Mouse (Mus musculus): ENCODE data around the gene Rap2b. TPM values are rescaled to one million over a fixed set of nuclear protein-coding genes. Genes with fewer than 3 reads are reported as not detected.

The Rap2b gene
- polyA plus RNA-seq, 1 experiment, result 64.1 TPM

DNA sequence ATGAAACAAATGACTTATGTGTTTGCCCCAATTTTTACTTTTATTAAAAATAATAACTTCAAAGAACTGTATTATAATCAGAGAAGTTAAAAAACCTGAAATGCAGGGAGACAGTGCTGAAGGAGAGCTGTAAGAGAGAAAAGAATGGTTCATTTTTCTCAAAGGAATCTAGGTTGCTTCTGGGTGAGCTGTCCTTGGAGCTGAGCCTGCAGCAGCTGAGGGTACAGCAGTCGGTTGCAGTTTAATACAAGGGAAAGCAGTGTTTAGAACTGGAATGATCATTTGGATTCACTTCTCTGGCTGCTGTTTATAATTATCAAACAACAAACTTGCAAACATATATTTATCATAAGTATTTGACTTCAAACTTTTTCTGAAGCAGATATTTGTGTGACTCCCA lies 12.0 kb upstream of the Rap2b start:
- no peak for TF ChIP-seq POLR2A (IDR thresholded peaks at IDR 0.05; ENCODE audit: borderline replicate concordance, low read depth, low read length)
- TF ChIP-seq CTCF (IDR thresholded peaks at IDR 0.05; ENCODE audit: low read depth, low read length), result no peak
- H3K27ac ChIP-seq (ENCODE audit: insufficient read depth, low read depth, low read length), result no peak overlapping the region
- no peak overlapping the region for H3K4me3 ChIP-seq (ENCODE audit: insufficient read depth, low read length)
- H3K4me1 ChIP-seq (ENCODE audit: control insufficient read depth, insufficient read depth, low read length), result peaks cover 14% of the 10 kb centered on the region

DNA sequence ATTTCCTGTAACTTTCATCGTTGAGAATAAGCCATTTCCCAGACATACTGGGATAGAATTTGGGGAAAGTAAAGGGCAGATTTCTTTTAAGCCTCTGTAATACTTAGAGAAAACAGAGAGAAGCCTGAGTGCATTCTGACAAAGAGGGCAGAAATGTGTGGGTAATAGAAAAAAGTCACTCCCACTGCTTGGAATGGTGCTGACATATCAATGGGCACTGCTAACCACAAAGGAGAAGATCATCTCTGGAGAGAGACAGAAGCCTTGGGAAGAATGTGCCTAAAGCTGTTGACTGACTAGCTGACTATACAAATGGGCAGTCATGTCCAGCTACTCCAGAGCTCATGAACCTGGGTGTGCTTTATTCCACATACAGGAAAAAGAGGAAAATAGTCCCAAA lies 6.0 kb upstream of the Rap2b start:
- H3K4me1 ChIP-seq (ENCODE audit: control insufficient read depth, insufficient read depth, low read length), result peaks cover 7% of the 10 kb centered on the region
- no peak for TF ChIP-seq CTCF (IDR thresholded peaks at IDR 0.05; ENCODE audit: low read depth, low read length)
- TF ChIP-seq POLR2A (IDR thresholded peaks at IDR 0.05; ENCODE audit: borderline replicate concordance, low read depth, low read length), result no peak
- no peak overlapping the region for H3K4me3 ChIP-seq (ENCODE audit: insufficient read depth, low read length)
- H3K27ac ChIP-seq (ENCODE audit: insufficient read depth, low read depth, low read length), result no peak overlapping the region

DNA sequence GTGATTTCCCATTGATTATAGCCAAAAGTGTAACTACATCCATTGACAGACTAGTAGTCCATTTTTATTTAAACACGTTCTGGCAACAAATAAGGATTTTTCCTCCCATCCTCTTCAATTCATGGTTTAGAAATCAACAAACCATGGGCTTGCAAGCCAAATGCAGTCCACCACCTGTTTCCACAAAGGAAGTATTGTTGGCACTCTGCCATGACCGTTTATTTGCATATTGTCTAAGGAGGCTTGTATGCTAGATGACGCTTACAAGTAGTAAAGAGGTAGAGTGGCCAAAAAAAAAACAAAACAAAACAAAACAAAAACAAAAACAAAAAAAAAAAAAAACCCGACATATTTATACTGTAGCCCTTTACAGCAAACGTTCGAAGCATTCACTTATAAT lies 3.3 kb upstream of the Rap2b start:
- Histone ChIP-seq H3K27ac (ENCODE audit: insufficient read depth, low read depth, low read length) (no peak overlapping the region), H3K4me1 (ENCODE audit: control insufficient read depth, insufficient read depth, low read length) (peaks cover 14% of the 10 kb centered on the region), H3K4me3 (ENCODE audit: insufficient read depth, low read length) (no peak overlapping the region)
- TF ChIP-seq POLR2A (IDR thresholded peaks at IDR 0.05; ENCODE audit: borderline replicate concordance, low read depth, low read length), result no peak

DNA sequence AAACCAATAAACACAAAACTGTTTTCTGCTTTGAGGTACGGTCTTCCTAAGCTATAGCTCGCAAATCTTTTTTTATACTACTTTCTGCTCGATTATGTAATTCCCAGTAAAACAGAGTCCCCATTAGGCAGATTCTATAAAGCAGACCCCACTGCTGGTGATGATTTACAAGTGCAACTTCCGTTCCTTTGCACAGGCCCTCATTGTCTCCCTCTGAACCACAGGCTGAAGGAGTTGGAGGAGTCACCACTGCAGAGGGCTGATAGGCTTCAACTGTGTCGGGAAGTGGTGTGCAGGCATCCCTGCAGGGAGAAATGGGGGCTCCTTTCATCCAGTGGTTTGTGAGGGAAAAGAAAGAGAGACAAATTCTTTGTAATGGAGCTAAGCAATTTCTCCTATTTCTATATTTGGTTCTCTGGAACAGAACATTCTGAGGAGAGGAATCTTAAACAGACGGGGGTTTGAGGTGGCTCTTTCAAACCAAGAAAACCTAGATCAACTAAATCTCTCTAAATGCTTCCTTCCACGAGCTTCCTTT lies 2.6 kb upstream of the Rap2b start:
- TF ChIP-seq CTCF (IDR thresholded peaks at IDR 0.05; ENCODE audit: low read depth, low read length), result no peak
- no peak for TF ChIP-seq POLR2A (IDR thresholded peaks at IDR 0.05; ENCODE audit: borderline replicate concordance, low read depth, low read length)
- H3K4me3 ChIP-seq (ENCODE audit: insufficient read depth, low read length), result no peak overlapping the region
- peaks cover 14% of the 10 kb centered on the region for H3K4me1 ChIP-seq (ENCODE audit: control insufficient read depth, insufficient read depth, low read length)
- no peak overlapping the region for H3K27ac ChIP-seq (ENCODE audit: insufficient read depth, low read depth, low read length)

DNA sequence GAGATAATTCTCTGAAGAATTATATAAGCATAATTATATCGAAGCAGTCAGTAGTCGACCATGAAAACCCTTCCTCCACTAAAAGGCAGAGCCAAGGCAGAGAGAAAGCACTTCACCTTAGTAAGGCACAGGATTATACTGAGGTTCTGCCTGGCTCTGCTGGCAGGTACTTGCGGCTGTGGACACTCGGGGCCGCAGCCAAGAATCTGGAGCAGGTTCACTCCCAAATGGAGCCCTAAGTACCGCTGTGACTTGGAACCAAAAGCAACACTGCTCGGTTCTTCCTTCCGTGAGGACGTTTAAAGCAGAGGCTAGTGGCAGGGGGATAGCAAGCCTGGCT lies 1.4 kb downstream of the Rap2b start:
- TF ChIP-seq POLR2A (IDR thresholded peaks at IDR 0.05; ENCODE audit: borderline replicate concordance, low read depth, low read length) (no peak), CTCF (IDR thresholded peaks at IDR 0.05; ENCODE audit: low read depth, low read length) (no peak)
- H3K4me1 ChIP-seq (ENCODE audit: control insufficient read depth, insufficient read depth, low read length), result peaks cover 10% of the 10 kb centered on the region
- peak overlapping the region; percentile 92 for H3K27ac ChIP-seq (ENCODE audit: insufficient read depth, low read depth, low read length)
- H3K4me3 ChIP-seq (ENCODE audit: insufficient read depth, low read length), result peak overlapping the region; percentile 82

DNA sequence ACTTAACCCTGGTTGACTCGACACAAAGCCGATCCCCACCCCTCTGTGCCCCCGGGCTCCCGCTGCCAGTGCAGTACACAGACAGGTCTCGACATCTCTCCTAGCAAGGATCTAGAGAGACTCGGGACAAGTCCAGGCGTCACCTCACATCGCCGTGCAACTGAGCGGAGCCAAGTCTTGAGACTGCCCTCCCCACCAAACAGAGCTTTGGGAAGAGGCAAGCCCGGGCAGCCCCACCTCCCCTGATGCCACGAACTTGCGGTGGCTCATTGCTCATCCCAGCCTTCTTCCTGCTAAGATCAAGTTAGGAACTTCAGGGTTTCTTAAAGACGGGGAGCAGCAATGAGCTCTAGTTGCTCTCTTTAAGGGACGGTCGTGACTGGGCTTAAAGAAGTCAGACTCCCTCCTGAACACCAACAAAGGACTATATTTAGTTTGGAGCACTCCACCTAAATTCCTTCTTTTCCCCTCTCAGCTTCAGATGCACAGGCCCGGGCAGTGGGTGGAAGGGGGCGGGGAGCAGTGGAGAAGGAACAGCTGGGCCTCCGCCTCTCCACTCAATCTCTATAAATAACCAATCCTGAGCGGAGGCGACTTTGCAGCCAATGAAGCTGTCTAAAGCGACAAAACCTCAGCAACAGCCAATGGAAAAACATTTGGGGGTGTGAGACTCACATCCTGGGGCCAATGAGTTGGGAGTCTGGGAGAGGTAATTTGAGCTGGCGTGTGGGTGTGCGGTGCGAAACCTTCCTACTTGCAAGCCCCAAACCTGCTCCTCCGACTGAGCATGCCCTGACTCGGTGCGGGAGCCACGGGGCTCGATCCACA lies 1.9 kb downstream of the Rap2b start:
- peak overlapping the region; percentile 92 for H3K27ac ChIP-seq (ENCODE audit: insufficient read depth, low read depth, low read length)
- H3K4me3 ChIP-seq (ENCODE audit: insufficient read depth, low read length), result peak overlapping the region; percentile 82
- H3K4me1 ChIP-seq (ENCODE audit: control insufficient read depth, insufficient read depth, low read length), result peaks cover 14% of the 10 kb centered on the region
- TF ChIP-seq POLR2A (IDR thresholded peaks at IDR 0.05; ENCODE audit: borderline replicate concordance, low read depth, low read length) (no peak), CTCF (IDR thresholded peaks at IDR 0.05; ENCODE audit: low read depth, low read length) (no peak)

DNA sequence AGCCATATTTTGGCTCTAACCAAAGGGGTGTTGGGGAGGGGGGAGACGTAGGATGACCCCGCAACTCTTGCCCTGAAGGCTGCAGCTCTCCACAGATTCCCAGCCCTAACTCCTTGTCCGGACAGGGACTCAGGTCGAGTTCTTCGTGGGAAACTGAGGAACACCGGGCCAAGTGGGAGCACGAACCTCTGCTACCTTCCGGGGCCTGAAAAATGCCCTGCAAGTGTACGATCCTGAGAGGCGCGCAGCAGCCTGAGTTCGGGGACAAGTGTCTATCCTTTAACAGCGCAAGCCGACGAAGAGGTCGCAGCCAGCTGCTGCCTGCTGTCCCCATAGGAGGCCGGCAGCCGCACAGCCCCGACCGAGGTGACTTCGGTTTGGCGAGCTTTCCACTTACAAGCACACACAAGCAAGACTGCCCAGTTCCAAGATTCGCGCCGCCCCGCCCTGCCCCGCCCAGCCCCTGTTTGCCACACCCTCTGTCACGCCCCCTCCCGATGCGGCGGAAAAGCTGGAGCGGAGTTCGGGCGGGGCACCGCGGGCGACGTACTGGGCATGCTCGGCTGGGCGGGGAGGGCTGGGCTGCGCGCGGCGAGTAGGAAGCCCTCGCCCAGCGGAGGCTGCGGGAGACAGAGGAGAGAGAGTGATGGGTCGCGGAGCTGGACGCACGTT lies 2.7 kb downstream of the Rap2b start:
- H3K4me1 ChIP-seq (ENCODE audit: control insufficient read depth, insufficient read depth, low read length), result peaks cover 19% of the 10 kb centered on the region
- H3K27ac ChIP-seq (ENCODE audit: insufficient read depth, low read depth, low read length), result peak overlapping the region; percentile 93
- H3K4me3 ChIP-seq (ENCODE audit: insufficient read depth, low read length), result peak overlapping the region; percentile 98
- TF ChIP-seq POLR2A (IDR thresholded peaks at IDR 0.05; ENCODE audit: borderline replicate concordance, low read depth, low read length), result no peak; the same call in 1 of the 2 replicates
- no peak for TF ChIP-seq CTCF (IDR thresholded peaks at IDR 0.05; ENCODE audit: low read depth, low read length)

DNA sequence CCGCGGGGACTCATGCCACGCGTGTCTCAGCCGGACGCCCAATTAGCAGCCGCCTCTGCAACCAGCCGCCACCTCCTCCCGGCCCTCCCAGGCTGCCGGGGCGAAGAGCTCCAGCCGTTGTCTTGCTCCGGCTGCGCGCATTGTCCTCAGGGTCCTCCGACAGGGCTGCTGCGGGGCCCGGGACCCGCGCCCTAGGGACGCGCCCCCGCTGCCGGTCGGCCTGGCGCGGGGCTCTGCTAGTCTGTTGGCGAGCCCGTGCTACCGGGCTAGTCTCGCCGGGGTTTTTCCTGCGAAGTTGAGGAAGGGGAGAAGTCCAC lies 3.2 kb downstream of the Rap2b start:
- TF ChIP-seq POLR2A (IDR thresholded peaks at IDR 0.05; ENCODE audit: borderline replicate concordance, low read depth, low read length) (peak; percentile 64; the same call in 1 of the 2 replicates), CTCF (IDR thresholded peaks at IDR 0.05; ENCODE audit: low read depth, low read length) (no peak)
- Histone ChIP-seq H3K27ac (ENCODE audit: insufficient read depth, low read depth, low read length) (peak overlapping the region; percentile 93), H3K4me3 (ENCODE audit: insufficient read depth, low read length) (peak overlapping the region; percentile 98), H3K4me1 (ENCODE audit: control insufficient read depth, insufficient read depth, low read length) (peaks cover 19% of the 10 kb centered on the region)

DNA sequence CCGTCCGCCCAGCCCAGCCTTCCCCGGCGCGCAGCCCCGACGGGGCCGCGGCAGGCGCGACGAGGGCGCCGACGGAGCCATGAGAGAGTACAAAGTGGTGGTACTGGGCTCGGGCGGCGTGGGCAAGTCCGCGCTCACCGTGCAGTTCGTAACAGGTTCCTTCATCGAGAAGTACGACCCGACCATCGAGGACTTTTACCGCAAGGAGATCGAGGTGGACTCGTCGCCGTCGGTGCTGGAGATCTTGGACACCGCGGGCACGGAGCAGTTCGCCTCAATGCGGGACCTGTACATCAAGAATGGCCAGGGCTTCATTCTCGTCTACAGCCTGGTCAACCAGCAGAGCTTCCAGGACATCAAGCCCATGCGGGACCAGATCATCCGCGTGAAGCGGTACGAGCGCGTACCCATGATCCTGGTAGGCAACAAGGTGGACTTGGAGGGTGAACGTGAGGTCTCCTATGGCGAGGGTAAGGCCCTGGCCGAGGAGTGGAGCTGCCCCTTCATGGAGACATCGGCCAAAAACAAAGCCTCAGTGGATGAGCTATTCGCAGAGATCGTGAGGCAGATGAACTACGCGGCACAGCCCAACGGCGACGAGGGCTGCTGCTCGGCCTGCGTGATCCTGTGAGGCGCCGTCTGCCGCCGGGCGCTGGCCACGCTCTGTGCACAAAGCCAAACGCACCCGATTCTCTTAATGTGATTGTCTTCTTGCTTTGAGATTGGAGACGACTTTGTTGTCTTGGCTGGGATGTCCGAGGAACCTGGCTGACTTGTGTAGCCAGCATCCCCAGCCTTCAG lies 3.7 kb downstream of the Rap2b start:
- Histone ChIP-seq H3K4me3 (ENCODE audit: insufficient read depth, low read length) (peak overlapping the region; percentile 98), H3K4me1 (ENCODE audit: control insufficient read depth, insufficient read depth, low read length) (peaks cover 21% of the 10 kb centered on the region), H3K27ac (ENCODE audit: insufficient read depth, low read depth, low read length) (peak overlapping the region; percentile 93)
- TF ChIP-seq POLR2A (IDR thresholded peaks at IDR 0.05; ENCODE audit: borderline replicate concordance, low read depth, low read length) (no peak), CTCF (IDR thresholded peaks at IDR 0.05; ENCODE audit: low read depth, low read length) (no peak)

Data from bone marrow macrophage, adult 2 months (primary cell).